8 mouse cellular contexts compared by ENCODE assay signal in the genomic region with DNA sequence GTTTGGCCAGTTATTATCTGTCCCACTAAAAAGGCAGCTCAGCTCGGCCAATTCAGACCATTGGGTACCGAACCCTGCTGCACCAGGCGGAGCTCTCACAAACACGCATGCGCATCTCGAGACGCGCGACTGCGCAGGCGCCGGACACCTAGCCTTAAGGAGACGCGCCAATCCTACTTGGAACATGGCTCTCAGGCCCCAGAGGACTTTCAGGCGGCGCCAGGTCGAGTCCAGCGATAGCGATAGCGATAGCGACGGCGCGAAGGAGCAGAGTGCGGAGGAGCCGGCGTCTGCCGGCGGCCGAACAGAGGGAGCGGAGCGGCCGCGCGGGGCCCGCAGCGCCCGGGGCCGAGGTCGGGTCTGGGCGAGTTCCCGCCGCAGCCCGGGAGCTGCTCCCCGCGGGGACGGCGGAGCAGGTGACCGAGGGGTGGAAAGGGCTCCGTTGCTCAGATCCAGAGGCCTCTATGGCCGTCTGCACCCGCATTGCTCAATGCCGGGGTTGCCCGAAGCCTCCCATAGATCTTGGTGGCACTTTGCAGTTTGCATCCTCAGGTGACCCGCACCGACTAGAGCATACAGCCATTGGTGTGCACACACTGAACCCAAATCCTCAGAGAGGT. TPM values are rescaled to one million over a fixed set of nuclear protein-coding genes. Genes with fewer than 3 reads are reported as not detected.
A peak's percentile ranks its signal among the peaks of the same experiment; 100 is the strongest.
DNase-seq lines count a peak whose midpoint lies in the region; ATAC-seq and TF ChIP-seq lines count a peak whose summit lies in the region.

A gene (plus strand): TSS at position 147 of the 620 bp plus-strand sequence.

- dilution Hi-C loops in CH12.LX (cut with MboI; ENCODE audit: extremely low pct_ligation_motif_present, extremely low pct_unique_long_range_greater_than_20kb, low sequenced_read_pairs): no loop called here

- peaks cover 2 to 18% of the 10 kb centered on the region in 2 experiments; a peak in 3 of 4 replicates for H3K4me1 ChIP-seq in CH12.LX (ENCODE audit: control insufficient read depth in 1 of 2, insufficient read depth in 2 of 2)
- H3K4me1 ChIP-seq in forebrain, embryonic 12.5 days: peaks cover 14% of the 10 kb centered on the region
- peaks cover 11% of the 10 kb centered on the region for H3K4me1 ChIP-seq in heart, postnatal 0 days (ENCODE audit: control insufficient read depth, insufficient read depth)
- peaks cover 2% of the 10 kb centered on the region for H3K4me1 ChIP-seq in liver, embryonic 16.5 days (ENCODE audit: control insufficient read depth, low read depth, low read length)
- H3K4me1 ChIP-seq in neural tube, embryonic 13.5 days (replicated peaks): peaks cover 13% of the 10 kb centered on the region
- peaks cover 4% of the 10 kb centered on the region for H3K4me1 ChIP-seq in testis, adult 2 months (ENCODE audit: control insufficient read depth, insufficient read depth, low read length)

- TF ChIP-seq RAD21 in CH12.LX (IDR thresholded peaks at IDR 0.05; ENCODE audit: low read depth, low read length): no peak

- in situ Hi-C loops in CH12.LX (cut with MboI; ENCODE audit: low pct_ligation_motif_present, low pct_unique_long_range_greater_than_20kb, low sequenced_read_pairs): no loop called here

- no peak within 1 kb of the TSS for H3K27ac ChIP-seq in CH12.LX (ENCODE audit: insufficient read depth, low read depth)
- H3K27ac ChIP-seq in forebrain, embryonic 12.5 days: peak within 1 kb of the TSS; percentile 71
- peak within 1 kb of the TSS; percentile 62 for H3K27ac ChIP-seq in heart, postnatal 0 days (ENCODE audit: low read depth)
- H3K27ac ChIP-seq in liver, embryonic 16.5 days (ENCODE audit: low read length): peak within 1 kb of the TSS; percentile 67
- H3K27ac ChIP-seq in neural tube, embryonic 13.5 days (replicated peaks): peak within 1 kb of the TSS; percentile 64
- H3K27ac ChIP-seq in testis, adult 2 months (ENCODE audit: control insufficient read depth, insufficient read depth, low read depth, low read length): peak within 1 kb of the TSS; percentile 26; the same call in 1 of the 2 replicates

- no peaks in the 10 kb centered on the region for H3K27me3 ChIP-seq in CH12.LX (replicated peaks)
- H3K27me3 ChIP-seq in forebrain, embryonic 12.5 days: no peaks in the 10 kb centered on the region
- no peaks in the 10 kb centered on the region for H3K27me3 ChIP-seq in heart, postnatal 0 days (ENCODE audit: control insufficient read depth, insufficient read depth, low read length)
- no peaks in the 10 kb centered on the region for H3K27me3 ChIP-seq in liver, embryonic 16.5 days (ENCODE audit: control insufficient read depth, insufficient read depth, low read depth, low read length)
- H3K27me3 ChIP-seq in neural tube, embryonic 13.5 days: no peaks in the 10 kb centered on the region
- H3K27me3 ChIP-seq in testis, adult 2 months (ENCODE audit: control insufficient read depth, insufficient read depth, low read length): no peaks in the 10 kb centered on the region

- TF ChIP-seq CTCF in CH12.LX (conservative IDR thresholded peaks at IDR 0.05 in 1 of 2, IDR thresholded peaks at IDR 0.05 in 1 of 2; ENCODE audit: low read depth in 2 of 2, low read length in 2 of 2): no peak
- no peak for TF ChIP-seq CTCF in heart, postnatal 0 days (IDR thresholded peaks at IDR 0.05; ENCODE audit: low read depth)
- no peak for TF ChIP-seq CTCF in testis, adult 2 months (IDR thresholded peaks at IDR 0.05; ENCODE audit: control insufficient read depth, insufficient read depth, insufficient replicate concordance, low read depth, low read length)

- peak within 1 kb of the TSS; percentile 68 for H3K9ac ChIP-seq in CH12.LX (ENCODE audit: insufficient read depth, low read depth)
- peak within 1 kb of the TSS; percentile 92 for H3K9ac ChIP-seq in forebrain, embryonic 12.5 days
- peak within 1 kb of the TSS; percentile 92 for H3K9ac ChIP-seq in heart, postnatal 0 days (replicated peaks; ENCODE audit: low read depth, low read length)
- H3K9ac ChIP-seq in liver, embryonic 16.5 days (ENCODE audit: low read depth, low read length): peak within 1 kb of the TSS; percentile 87
- H3K9ac ChIP-seq in neural tube, embryonic 13.5 days: peak within 1 kb of the TSS; percentile 91

- peak within 1 kb of the TSS; percentile 73 to 88 (median 83) for H3K4me3 ChIP-seq in CH12.LX (replicated peaks in 1 of 3; ENCODE audit: low read depth in 2 of 3, low read length in 2 of 3, poor library complexity in 1 of 3)
- H3K4me3 ChIP-seq in forebrain, embryonic 12.5 days (replicated peaks): peak within 1 kb of the TSS; percentile 86
- H3K4me3 ChIP-seq in heart, postnatal 0 days (ENCODE audit: low read depth, low read length): peak within 1 kb of the TSS; percentile 97
- peak within 1 kb of the TSS; percentile 85 for H3K4me3 ChIP-seq in liver, embryonic 16.5 days (ENCODE audit: low read depth, low read length)
- peak within 1 kb of the TSS; percentile 93 for H3K4me3 ChIP-seq in neural tube, embryonic 13.5 days
- peak within 1 kb of the TSS; percentile 94 for H3K4me3 ChIP-seq in testis, adult 2 months (ENCODE audit: control insufficient read depth, low read depth, low read length)

- WGBS in forebrain, embryonic 12.5 days: under 1% methylated on average over 56 of the region's 56 CpGs
- WGBS in heart, postnatal 0 days: under 1% methylated on average over 56 of the region's 56 CpGs
- under 1% methylated on average over 56 of the region's 56 CpGs for WGBS in liver, embryonic 16.5 days (ENCODE audit: insufficient replicate concordance)
- WGBS in neural tube, embryonic 13.5 days: under 1% methylated on average over 56 of the region's 56 CpGs

- TF ChIP-seq EP300 in CH12.LX (IDR thresholded peaks at IDR 0.05; ENCODE audit: low read length): no peak
- no peak for TF ChIP-seq EP300 in heart, postnatal 0 days (IDR thresholded peaks at IDR 0.05; ENCODE audit: low read depth)

- DNase-seq in CH12.LX (ENCODE audit: extremely low read depth): peak; percentile 91
- peak; percentile 84 for DNase-seq in c-Kit-positive CD71-positive TER-119-negative erythroid progenitor cells, embryonic 14.5 days (ENCODE audit: low read depth)
- peak; percentile 81 for DNase-seq in heart, postnatal 0 days (ENCODE audit: low spot score)
- peak; percentile 97 for DNase-seq in kidney, postnatal 4 days

- H3K36me3 ChIP-seq in CH12.LX (replicated peaks in 1 of 2; ENCODE audit: control insufficient read depth in 1 of 2, insufficient read depth in 1 of 2, low read length in 1 of 2): peaks cover 17 to 32% of the 10 kb centered on the region in 2 experiments
- peaks cover 26% of the 10 kb centered on the region for H3K36me3 ChIP-seq in forebrain, embryonic 12.5 days (replicated peaks)
- peaks cover 20% of the 10 kb centered on the region for H3K36me3 ChIP-seq in heart, postnatal 0 days (replicated peaks; ENCODE audit: control insufficient read depth, insufficient read depth, low read length)
- peaks cover 8% of the 10 kb centered on the region for H3K36me3 ChIP-seq in liver, embryonic 16.5 days (ENCODE audit: control insufficient read depth, insufficient read depth)
- H3K36me3 ChIP-seq in neural tube, embryonic 13.5 days: peaks cover 20% of the 10 kb centered on the region
- H3K36me3 ChIP-seq in testis, adult 2 months (ENCODE audit: control insufficient read depth, insufficient read depth, low read length): no peaks in the 10 kb centered on the region; the same call in none of the 2 replicates

- TF ChIP-seq POLR2A in CH12.LX (IDR thresholded peaks at IDR 0.05; ENCODE audit: low read depth, low read length): peak; percentile 89; the same call in 1 of the 2 replicates
- TF ChIP-seq POLR2A in testis, adult 2 months (IDR thresholded peaks at IDR 0.05; ENCODE audit: control insufficient read depth, low read depth, low read length): peak; percentile 49; the same call in 1 of the 2 replicates

- peaks cover 17% of the 10 kb centered on the region for H3K79me2 ChIP-seq in CH12.LX (replicated peaks; ENCODE audit: control insufficient read depth, extremely low read depth, insufficient read depth, poor library complexity, severe bottlenecking)

- no peaks in the 10 kb centered on the region for H3K9me3 ChIP-seq in CH12.LX (replicated peaks; ENCODE audit: low read length)
- H3K9me3 ChIP-seq in forebrain, embryonic 12.5 days: no peaks in the 10 kb centered on the region
- no peaks in the 10 kb centered on the region for H3K9me3 ChIP-seq in heart, postnatal 0 days (replicated peaks; ENCODE audit: control insufficient read depth, low read length)
- no peaks in the 10 kb centered on the region for H3K9me3 ChIP-seq in liver, embryonic 16.5 days (replicated peaks; ENCODE audit: control insufficient read depth, low read length)
- H3K9me3 ChIP-seq in neural tube, embryonic 13.5 days: no peaks in the 10 kb centered on the region

- ATAC-seq in forebrain, embryonic 12.5 days (ENCODE audit: low FRiP score): peak; percentile 96
- peak; percentile 88 for ATAC-seq in heart, postnatal 0 days (ENCODE audit: insufficient read depth, low read depth)
- peak; percentile 90 for ATAC-seq in liver, embryonic 16.5 days (ENCODE audit: low read depth)
- peak; percentile 95 for ATAC-seq in neural tube, embryonic 13.5 days (ENCODE audit: low read depth)

- H3K4me2 ChIP-seq in CH12.LX (ENCODE audit: insufficient read depth, low read depth, poor library complexity, severe bottlenecking): peak within 1 kb of the TSS; percentile 69
- peak within 1 kb of the TSS; percentile 69 for H3K4me2 ChIP-seq in forebrain, embryonic 12.5 days
- peak within 1 kb of the TSS; percentile 98 for H3K4me2 ChIP-seq in heart, postnatal 0 days (ENCODE audit: low read depth, low read length)
- peak within 1 kb of the TSS; percentile 77 for H3K4me2 ChIP-seq in liver, embryonic 16.5 days (ENCODE audit: low read depth, low read length)
- peak within 1 kb of the TSS; percentile 77 for H3K4me2 ChIP-seq in neural tube, embryonic 13.5 days

TF ChIP-seq in CH12.LX, 34 proteins besides CTCF, POLR2A, EP300 and RAD21 (continues in another document):
- no peak for TF ChIP-seq CHD2 (IDR thresholded peaks at IDR 0.05; ENCODE audit: low read length)
- no peak for TF ChIP-seq RCOR1 (conservative IDR thresholded peaks at IDR 0.05; ENCODE audit: low read depth, low read length)
- TF ChIP-seq NELFE (IDR thresholded peaks at IDR 0.05; ENCODE audit: low read depth, low read length): peak; percentile 95
- peak; percentile 42; the same call in 1 of the 2 replicates for TF ChIP-seq MAX (IDR thresholded peaks at IDR 0.05; ENCODE audit: low read length)
- TF ChIP-seq ELF1 (IDR thresholded peaks at IDR 0.05; ENCODE audit: low read depth, low read length): no peak
- no peak for TF ChIP-seq CHD1 (IDR thresholded peaks at IDR 0.05; ENCODE audit: low read depth, low read length)

RNA-seq across cellular contexts. Expression of the gene that starts here (rescaled TPM):
- total RNA-seq in CH12.LX (2012; rRNA removed): 11.3 and 13.5 TPM in 2 replicates
- 14.6 and 17.6 TPM in 2 replicates for total RNA-seq in CH12.LX (2014; rRNA removed)
- polyA plus RNA-seq in CH12.LX (2012; ENCODE audit: insufficient read length, low read depth): 15.4 and 17.6 TPM in 2 replicates
- polyA plus RNA-seq in forebrain, embryonic 12.5 days (2016; fragmentation: Nextera tagmentation; extraction: Ambion mirVana): 15.0 and 15.4 TPM in 2 replicates
- total RNA-seq in heart, postnatal 0 days (2014; rRNA removed; ENCODE audit: low replicate concordance): 8.2 and 8.9 TPM in 2 replicates
- 1.7 and 2.2 TPM in 2 replicates for polyA plus RNA-seq in heart, postnatal 0 days (2015; fragmentation: Nextera tagmentation; extraction: Ambion mirVana)
- 2.2 and 2.6 TPM in 2 replicates for polyA plus RNA-seq in liver, embryonic 16.5 days (2015; fragmentation: Nextera tagmentation; extraction: Ambion mirVana)
- 6.3 and 7.4 TPM in 2 replicates for polyA plus RNA-seq in neural tube, embryonic 13.5 days (2015; fragmentation: Nextera tagmentation; extraction: Ambion mirVana)
- 3.6 and 4.3 TPM in 2 replicates for polyA plus RNA-seq in testis, adult 2 months (2012; rRNA removed)
